Mouse (Mus musculus) right cerebral cortex, postnatal 10 days (tissue): ENCODE data around the gene Dxo.
A peak's percentile ranks its signal among the peaks of the same experiment; 100 is the strongest.

Experiments used
- DNase-seq, 2 experiments: peaks; one replicate each; pipeline ENCODE4 v3.0.0; 2021; ENCODE audit warnings: low spot score in 2 of 2

Gene Dxo

DNA sequence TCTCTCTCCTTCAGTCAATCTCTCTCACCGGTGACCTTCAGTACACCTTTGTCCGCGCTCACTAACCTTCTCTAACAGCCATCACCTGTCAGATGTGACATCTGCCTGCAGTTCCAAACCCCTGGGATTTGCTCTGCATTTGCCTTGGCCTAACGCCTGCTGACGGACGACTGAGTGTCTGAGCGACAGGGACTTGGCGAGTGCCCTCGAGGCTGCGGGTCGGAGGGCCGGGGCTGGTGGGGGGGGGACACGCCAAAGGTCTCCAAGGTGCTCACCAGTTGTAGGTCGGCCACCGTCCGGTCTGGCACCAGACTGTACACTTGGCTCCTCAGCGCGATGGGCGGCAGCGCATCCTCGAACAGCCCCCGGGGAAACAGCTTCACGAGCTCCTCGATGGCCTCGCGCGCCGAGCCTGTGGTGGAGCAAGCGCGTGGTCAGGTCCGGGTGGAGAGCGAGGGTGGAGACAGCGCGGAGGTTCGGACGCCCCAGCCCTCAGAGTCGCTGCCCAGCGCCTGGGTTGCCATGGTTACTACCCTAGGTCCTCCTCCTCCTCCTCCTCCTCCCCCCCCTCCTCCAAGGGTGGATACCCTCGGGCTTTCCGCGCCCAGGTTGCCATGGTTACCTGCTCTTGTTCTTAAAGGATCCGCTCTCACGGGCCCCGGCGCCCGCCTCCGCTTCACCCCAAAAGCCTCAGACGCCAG is 514 bp upstream of the Dxo start:
- DNase-seq: no peak

DNA sequence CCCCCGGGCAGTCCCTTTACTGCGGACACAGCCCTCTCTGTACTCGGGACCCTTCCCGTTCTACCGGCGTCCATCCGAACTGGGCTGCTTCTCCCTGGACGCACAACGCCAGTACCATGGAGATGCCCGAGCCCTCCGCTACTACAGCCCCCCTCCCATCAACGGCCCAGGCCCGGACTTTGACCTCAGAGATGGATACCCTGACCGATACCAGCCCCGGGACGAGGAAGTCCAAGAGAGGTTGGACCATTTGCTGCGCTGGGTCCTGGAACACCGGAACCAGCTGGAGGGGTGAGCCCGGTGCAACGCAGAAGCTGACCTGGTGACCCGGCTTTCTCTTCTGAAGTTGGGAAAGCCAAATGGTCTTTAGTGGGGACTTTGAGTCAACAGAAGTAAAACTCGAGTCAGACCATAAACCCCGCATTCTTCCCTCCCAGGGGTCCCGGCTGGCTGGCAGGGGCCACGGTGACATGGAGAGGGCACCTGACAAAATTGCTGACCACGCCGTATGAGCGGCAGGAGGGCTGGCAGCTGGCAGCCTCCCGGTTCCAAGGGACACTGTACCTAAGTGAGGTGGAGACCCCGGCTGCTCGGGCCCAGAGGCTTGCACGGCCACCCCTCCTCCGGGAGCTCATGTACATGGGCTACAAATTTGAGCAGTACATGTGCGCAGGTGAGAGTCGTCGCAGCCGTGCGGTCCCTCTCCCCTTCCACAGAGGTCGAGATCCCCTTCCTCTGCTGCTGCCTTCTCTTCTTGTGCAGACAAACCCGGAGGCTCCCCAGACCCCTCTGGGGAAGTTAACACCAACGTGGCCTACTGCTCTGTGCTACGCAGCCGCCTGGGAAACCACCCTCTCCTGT is 875 bp downstream of the Dxo start:
- peak in 1 of 2 experiments; percentile 47 for DNase-seq

DNA sequence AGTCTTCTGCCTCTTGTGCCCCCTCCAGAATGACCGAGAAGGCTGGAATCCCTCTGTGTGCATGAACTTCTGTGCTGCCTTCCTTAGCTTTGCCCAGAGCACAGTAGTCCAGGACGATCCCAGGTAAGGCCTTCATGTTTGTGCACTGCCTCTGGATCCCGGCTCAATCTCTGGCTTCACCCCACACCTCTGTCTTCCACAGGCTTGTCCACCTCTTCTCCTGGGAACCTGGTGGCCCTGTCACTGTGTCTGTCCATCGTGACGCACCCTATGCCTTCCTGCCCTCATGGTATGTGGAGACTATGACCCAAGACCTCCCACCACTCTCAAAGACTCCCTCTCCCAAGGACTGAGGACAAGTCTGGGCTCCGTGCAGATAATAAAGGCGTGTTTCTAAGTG is 2.0 kb downstream of the Dxo start:
- DNase-seq: no peak

DNA sequence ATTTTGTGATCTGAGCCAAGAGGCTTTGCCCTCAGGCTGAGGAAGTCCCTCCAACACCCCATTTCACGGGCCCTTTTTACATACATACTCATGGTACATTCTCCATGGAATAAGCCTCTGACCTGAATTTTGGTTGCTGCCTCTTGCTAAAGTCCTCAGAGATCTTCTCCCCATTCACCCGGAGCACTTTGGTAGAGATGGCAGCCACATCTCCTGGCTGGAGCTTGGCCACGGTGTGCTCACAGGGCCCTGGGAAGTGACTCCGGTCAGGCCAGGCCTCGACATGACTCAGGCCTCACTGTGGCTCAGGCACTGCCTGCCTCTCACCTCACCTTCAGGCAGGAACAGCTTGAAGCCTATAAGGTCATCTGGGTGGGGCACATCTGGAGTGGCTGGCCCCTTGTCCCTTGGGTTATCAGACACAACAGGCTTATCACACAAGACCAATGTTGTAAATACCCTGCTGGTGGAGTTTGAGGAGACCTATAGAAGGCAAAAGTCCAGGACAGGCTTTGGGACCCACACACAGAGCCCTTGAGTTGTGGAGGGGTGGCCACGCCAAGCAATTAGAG is 4.0 kb downstream of the Dxo start:
- no peak for DNase-seq

DNA sequence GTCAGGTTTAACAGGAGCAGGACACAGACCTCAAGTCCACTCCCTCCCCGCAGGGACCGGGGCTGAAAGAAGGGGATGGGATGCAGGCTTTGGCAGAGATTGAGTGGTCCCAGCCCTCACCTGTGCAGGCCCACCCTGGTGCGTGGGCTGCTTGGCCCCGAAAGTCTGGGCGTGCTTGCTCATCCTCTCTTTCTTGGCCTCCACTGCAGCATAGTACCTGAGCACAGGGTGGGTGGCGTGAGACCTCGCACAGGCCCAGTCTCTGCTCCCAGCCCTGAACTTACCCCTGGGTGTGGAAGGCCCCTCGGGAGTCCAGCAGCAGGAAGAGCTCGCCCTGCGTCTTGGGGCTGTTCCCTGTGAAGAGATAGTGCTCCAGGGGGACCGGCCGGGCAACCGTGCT is 8.1 kb downstream of the Dxo start:
- peak in 1 of 2 experiments; percentile 17 for DNase-seq

DNA sequence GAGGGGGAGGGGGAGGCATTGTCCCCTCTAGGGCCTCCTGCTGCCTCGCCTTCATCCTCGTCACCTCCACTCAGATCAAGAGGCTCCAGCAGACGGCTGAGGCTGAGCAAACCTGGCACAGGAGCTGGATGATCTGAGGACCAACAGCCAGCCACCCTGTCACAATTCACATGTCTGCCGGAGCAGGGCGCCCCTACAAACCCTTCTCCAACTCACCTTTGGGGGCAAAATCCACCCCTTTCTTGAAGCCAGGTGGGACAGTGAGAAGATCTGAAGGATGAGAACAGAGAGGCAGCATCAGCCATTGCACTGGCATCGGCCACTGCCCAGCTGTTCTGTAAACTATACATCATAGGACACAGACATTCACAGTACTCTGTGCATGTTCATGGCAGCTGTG is 10.4 kb downstream of the Dxo start:
- DNase-seq: peak in 1 of 2 experiments; percentile 13

DNA sequence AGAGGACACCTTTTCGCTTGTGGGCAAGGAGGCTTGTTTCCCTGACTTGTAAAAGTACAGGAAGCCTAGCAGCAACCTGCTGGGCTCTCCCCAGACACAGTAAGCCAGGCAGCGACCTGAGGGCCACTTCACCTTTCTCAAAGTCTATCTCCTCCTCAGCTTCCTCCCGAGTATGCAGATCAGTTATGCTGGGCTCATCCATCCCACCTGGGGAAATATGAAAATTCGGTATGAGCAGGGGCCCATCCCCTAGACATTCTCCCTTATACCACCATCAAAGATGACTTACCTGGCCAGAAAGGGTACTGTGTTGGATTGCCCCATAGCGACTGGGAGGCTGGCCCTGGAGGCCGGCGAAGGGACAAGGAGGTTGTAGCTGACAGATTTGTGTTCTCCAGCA is 10.8 kb downstream of the Dxo start:
- peak in 1 of 2 experiments; percentile 14 for DNase-seq

DNA sequence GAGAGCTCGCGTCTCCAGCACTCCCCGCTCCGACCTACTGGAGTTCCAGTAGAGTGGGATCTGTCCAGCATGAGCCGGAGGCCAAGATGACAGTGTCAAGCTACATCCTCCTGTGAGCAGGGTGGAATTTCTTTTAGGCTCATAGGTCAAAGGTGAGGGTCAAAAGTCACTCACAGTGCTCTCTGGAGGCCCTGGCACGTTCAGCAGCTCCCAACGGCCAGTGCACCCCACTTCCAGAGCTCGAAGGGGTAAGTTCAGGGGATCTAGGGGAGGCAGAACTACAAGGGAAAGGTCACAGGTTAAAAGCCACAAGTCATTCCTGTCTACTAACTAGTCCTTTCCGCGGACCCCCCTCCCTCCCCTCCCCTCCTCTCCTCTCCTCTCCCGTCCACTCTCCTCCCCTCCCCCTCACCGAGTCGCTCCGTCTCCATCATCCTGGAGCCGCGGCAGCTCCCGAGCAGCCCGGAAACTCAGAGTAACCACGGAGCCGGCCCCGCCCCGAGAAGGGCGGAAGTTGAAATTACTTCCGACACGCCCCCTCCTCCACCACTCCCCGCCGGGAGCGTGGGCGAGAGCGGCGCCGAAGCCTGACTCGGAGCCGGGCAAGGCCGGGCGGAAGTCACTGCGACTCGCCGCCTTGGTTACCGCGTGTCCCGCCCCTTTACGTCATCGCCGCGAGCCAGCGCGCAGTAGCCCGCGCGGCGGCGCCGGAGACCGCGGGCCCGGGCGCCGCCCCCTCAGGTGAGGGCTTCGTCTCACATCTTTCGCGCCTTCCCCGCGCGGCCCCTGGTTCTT is 13.1 kb downstream of the Dxo start, which contains the start of the genes Skiv2l and Nelfe:
TSS of gene Skiv2l (minus strand) at position 489 of the 795 bp plus-strand sequence.
TSS of gene Nelfe (plus strand) at position 670 of the 795 bp plus-strand sequence.
- DNase-seq: peak; percentile 99

DNA sequence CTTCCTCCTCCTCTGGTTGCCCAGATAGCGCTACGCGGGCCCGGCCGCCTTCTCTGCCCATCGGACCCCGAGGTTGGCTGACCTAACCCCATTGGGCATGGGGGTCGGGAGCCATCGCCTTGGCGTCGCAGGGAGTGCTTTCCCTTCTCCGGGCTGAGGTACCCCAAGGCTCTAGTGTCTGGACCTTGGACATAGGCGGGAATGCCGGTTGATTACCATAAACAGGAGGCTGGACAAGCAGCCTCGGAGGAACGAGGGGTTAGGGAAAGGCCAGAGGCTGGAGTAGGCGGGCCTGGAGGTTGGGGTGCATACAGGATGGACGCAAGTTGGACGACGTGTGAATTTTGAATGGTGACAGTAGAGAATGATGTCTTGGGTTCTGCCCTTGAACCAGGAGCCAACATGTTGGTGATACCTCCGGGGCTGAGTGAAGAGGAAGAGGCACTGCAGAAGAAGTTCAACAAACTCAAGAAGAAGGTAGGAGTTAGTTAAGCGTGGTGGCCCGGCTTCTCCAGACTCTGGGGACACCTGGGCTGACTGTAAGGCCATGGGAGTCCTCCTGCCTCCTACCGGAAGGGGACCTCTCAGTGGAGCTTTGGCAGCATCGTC is 13.8 kb downstream of the Dxo start:
- no peak for DNase-seq

DNA sequence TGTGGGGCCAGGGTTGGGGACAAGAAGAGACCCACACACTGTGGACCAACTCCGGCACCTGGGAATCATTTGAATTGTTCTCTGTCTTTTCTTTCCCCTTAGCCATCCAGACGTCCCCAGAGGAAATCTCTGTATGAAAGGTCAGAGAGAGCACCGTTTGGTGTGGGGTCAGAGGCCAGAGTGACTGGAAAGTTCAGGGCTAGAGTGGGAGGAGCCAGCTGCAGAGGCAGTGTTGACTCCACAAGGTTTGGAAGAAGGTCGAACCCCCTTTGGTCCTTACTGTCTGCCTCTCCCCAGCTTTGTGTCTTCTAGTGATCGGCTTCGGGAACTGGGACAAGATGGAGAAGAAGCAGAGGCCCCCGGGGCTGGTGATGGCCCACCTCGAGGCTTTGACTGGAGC is 16.7 kb downstream of the Dxo start:
- DNase-seq: peak in 1 of 2 experiments; percentile 18

DNA sequence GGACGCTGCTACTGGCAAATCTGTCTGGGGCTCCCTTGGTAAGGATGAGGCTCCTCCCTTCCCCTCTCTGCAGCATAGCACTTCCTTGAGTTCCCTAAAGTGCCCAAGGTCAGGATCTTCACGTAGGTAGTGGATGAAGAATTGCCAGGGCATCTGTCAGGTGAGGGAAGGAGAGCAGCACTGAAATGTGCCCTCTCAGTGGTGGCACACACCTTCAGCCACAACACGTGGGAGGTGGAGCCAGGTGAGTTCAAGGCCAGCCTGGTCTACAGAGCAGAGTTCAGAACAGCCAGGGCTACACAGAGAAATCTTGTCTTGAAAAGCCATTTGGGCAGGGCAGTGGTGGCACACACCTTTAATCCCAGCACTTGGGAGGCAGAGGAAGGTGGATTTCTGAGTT is 17.9 kb downstream of the Dxo start:
- no peak for DNase-seq

DNA sequence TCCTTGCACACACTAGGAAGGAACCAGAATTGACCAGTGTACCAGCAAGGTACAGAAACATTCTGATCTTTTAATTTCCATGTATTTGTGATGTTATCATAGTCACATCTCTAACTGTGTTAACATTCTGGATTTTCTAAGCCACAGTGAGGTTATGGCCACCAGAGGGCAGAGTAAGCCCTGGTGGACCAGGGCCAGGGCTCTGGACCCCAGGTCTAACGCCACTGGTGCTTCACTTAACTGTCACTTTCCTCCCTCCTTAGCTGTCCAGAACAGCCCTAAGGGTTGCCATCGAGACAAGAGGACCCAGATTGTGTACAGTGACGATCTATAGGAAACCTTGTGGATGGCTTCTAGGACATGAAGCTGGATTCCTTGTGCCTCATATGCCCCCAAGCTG is 19.0 kb downstream of the Dxo start:
- peak in 1 of 2 experiments; percentile 40 for DNase-seq

DNA sequence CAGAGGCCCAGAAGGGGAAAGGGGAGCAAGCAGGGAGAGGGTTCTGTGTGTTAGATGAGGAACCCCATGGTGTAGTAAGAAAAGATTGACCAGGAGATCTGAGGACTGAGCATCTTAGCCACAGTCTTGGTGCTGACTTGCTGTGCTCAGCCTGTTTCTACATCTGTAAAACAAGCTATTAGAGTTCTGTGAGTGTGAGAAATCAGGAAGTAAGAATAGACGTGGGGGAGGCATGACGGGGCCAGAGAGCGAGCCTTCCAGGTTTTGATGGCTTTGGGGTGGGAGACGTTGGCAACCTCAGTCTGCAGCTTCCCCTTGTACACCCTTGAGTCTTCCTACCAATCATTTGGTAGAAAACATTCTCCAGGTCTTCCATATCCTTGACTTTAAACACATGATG is 21.9 kb downstream of the Dxo start:
- no peak for DNase-seq

DNA sequence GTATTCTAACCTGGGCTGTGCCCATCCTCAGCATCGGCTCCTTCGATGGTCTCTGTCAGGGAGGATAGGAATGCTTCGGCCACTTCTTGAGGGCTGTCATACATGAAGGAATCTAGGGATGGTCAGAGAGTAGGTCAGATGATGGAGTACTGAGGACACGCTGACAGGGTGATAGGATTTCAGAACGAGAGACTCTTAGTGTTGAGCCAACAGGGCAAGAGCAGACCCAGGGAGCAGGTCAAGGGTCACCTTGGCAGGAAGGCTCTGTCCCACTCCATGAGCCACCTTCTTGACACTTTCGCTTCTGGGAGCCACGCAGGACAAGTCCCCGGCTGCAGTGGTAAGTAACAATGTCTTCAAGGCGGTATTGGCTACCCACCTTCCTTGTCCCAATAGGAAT is 23.7 kb downstream of the Dxo start:
- DNase-seq: peak in 1 of 2 experiments; percentile 23

DNA sequence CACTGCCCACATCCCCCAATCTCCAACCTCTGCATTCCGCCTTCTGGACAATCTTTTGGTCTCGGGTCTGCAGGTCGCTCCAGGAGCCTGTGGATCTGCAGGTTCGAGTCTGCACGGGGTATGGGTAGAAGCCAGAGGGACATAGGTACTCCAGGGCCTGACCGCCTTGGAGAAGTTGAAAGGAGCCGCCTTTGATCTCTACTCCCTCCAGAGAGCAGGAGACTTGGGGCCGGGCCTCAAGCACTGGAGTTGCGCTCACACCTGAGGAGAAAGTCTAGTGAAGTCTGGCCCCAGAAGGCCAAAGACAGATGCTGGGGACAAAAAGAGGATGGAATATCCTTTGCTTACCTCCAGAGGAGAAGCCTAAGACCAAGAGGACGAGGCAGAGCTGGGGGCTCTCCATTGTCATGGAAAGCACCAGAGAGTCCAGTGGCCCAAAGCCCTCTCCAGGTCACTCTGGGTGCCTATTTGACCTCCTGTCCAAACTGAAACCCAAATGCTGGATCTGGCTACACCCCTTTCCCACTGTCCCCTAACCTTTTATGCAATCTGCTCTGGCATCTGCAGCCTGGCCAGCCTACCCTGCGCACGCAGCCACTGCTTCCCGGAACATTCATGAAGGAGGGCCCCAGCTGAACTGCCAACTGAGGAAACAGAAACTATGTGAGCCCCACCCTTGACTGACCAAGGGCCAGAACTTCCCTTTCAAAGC is 25.0 kb downstream of the Dxo start:
- no peak for DNase-seq

DNA sequence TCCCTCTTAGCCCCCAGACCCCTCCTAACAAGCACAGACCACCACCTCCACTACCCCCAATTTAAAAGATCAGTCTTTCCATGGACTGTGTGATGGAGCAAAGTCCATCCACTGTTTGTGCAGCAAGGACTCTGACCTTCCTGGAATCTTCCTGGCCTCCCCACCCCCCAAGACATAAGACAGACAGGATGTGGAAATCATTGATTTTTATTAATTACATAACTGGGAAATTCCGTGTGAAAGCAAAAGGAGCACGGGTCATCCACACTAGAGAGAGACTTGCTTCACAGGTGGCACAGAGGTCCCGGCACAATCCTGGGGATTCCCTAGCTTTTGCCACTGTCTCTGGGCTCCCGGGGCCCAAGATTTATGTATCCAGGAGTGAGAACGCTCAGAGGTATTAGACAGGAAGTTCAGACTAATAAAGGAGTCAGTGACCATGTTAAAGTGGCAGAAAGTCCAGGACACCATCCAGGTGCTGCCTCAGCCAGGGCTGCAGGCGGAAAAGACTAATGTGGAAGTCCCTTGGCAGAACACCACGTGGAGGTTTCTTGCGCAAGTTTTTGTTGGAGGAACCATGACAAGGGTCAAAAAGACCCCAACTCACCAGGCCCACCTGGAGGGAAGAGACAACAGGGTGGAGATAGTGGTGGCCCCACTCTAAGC is 25.7 kb downstream of the Dxo start, which contains the start of gene Cfb:
TSS of gene Cfb (minus strand) at position 103 of the 666 bp plus-strand sequence.
- no peak for DNase-seq

DNA sequence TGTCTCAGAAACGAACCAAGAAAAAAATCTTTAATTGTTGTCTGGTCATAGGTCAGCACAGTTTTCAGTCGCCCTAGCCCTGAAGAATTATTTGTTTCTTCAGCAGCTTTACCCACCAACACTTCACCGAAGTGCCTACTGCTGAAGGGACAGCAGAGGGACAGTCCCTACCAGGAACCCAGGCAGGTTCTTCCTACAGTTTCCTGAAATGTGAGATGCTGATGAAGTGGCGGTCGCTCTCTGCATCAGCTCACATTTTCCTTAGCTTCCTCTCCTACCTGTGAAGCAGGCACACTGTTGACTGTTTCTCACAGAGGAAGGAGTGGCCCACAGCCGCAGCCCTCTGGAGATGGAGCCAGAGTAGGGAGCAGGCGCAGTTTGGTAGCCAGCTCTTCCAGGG is 29.2 kb downstream of the Dxo start:
- DNase-seq: no peak

DNA sequence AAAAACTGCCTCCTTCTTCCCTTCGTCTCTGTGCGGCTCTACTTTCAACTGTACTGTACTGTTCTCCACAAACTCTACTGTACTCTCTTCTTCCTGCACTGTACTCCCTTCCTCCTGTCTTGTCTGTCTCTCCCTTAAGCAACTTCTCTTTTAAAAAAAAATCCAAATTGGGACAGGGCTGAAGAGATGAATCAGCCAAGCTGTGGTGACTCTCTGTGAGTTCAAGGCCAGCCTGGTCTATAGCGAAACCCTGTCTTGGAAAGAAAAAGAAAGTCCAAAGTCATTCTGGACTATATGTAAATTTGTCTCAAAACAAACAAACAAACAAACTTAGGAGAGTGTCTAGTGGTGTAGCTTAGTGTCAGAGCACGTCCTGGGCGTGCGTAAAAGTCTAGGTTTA is 37.5 kb downstream of the Dxo start:
- DNase-seq: no peak

DNA sequence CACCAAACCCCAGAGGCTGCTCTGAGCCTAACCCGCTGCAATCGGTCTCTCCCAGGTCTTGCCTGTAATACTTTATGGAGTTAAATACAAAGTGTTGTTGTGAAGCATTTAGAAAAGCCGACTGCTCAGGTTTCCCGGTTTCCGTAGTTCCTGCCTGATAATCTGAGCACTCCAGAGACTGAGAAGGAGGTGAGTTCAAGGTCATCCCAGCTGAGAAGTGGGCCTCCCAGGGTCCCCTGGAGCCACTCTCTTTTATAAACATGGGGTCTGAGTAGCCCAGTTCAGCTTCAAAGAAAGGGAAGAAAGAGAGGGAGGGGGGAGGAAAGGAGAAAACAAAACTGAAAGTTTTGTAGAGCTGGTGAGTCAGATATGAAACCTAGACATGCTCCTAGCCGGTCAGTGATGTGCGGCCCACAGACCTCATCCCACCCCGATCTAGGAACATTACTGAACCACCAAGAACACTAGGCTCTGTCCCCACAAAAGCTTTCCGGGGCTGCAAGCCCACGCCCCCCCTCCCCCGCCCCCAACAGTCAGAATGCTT is 42.6 kb downstream of the Dxo start, which contains the start of gene Zbtb12:
TSS of gene Zbtb12 (plus strand) at position 148 of the 544 bp plus-strand sequence.
- DNase-seq: no peak

DNA sequence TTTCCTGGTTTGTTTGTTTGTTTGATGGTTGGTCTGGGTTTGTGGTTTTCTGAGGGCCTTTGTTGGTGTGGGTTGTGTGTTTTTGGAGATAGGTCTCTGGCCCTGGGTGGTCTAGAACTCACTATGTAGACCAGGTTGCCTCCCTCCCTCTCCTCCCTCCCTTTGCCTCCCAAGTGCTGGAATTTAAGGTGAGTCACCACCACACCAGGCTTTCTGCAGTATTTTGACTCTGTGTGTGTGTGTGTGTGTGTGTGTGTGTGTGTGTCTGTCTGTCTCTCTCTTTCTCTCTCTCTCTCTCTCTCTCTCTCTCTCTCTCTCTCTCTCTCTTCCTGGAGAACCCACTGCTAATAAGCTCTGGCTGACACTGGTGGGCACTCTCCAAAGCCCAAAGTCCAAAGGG is 44.3 kb downstream of the Dxo start:
- DNase-seq: no peak
